Mouse (Mus musculus) lung, postnatal 25 days (tissue): ENCODE results near the gene Cldn14.
"Not testable (repeated sequence)": the region's sequence is repeated elsewhere in the genome, so short reads cannot be mapped to it uniquely, and the experiment has no call there.

Experiments
- DNase-seq: peaks from one replicate; pipeline ENCODE4 v3.0.0; 2022; ENCODE audit warnings: low spot score

The Cldn14 gene

GRCm38 (mm10) chr16:94008737-94009136, at the start of gene Cldn14:
Cldn14 (minus strand) TSS chr16:94008837.
- DNase-seq: no peak

- no peak for DNase-seq
Observed at GRCm38 (mm10) chr16:94055576-94055975, 46.9 kb upstream of the Cldn14 start.

- no peak for DNase-seq
Observed at GRCm38 (mm10) chr16:94055176-94055575, 46.5 kb upstream of the Cldn14 start.

- DNase-seq: no peak
Observed at GRCm38 (mm10) chr16:94050368-94050767, 41.7 kb upstream of the Cldn14 start.

- DNase-seq: no peak
Observed at GRCm38 (mm10) chr16:94044996-94045395, 36.4 kb upstream of the Cldn14 start.

- no peak for DNase-seq
Observed at GRCm38 (mm10) chr16:94043797-94044196, 35.2 kb upstream of the Cldn14 start.

GRCm38 (mm10) chr16:94041065-94041712, 32.6 kb upstream of the Cldn14 start:
- DNase-seq: no peak

GRCm38 (mm10) chr16:94040485-94040884, 31.8 kb upstream of the Cldn14 start:
- DNase-seq: no peak

- DNase-seq: no peak
Observed at GRCm38 (mm10) chr16:94038986-94039341, 30.3 kb upstream of the Cldn14 start.

GRCm38 (mm10) chr16:94038272-94038985, 29.8 kb upstream of the Cldn14 start:
- DNase-seq: peak; percentile 44

GRCm38 (mm10) chr16:94037280-94037679, 28.6 kb upstream of the Cldn14 start:
- DNase-seq: no peak

GRCm38 (mm10) chr16:94034152-94034551, 25.5 kb upstream of the Cldn14 start:
- DNase-seq: no peak

GRCm38 (mm10) chr16:94032270-94032669, 23.6 kb upstream of the Cldn14 start:
- no peak for DNase-seq

GRCm38 (mm10) chr16:94023352-94024280, 15.0 kb upstream of the Cldn14 start:
- DNase-seq: no peak

- DNase-seq: not testable (repeated sequence)
Observed at GRCm38 (mm10) chr16:94019725-94020124, 11.1 kb upstream of the Cldn14 start.

GRCm38 (mm10) chr16:94017953-94018352, 9.3 kb upstream of the Cldn14 start:
- DNase-seq: no peak

- DNase-seq: no peak
Observed at GRCm38 (mm10) chr16:94014489-94015096, 6.0 kb upstream of the Cldn14 start.

- not testable (repeated sequence) for DNase-seq
Observed at GRCm38 (mm10) chr16:94013328-94014086, 4.9 kb upstream of the Cldn14 start.

GRCm38 (mm10) chr16:94011224-94011623, 2.6 kb upstream of the Cldn14 start:
- DNase-seq: no peak

- no peak for DNase-seq
Observed at GRCm38 (mm10) chr16:94010633-94011032, 2.0 kb upstream of the Cldn14 start.

- DNase-seq: no peak
Observed at GRCm38 (mm10) chr16:94010156-94010555, 1.5 kb upstream of the Cldn14 start.
